Mouse (Mus musculus) myocyte (in vitro differentiated cells): Measurements from ENCODE around the gene Tfcp2. TPM values are rescaled to one million over a fixed set of nuclear protein-coding genes. Genes with fewer than 3 reads are reported as not detected.

Source experiments
- H3K27me3 ChIP-seq: one replicate; pipeline ENCODE4 v1.6.1; 2011; ENCODE audit not compliant: control insufficient read depth, insufficient read depth, insufficient read length
- H3K36me3 ChIP-seq: one replicate; pipeline ENCODE4 v1.6.1; 2011; ENCODE audit not compliant: control insufficient read depth, insufficient read depth
- H3K4me2 ChIP-seq: one replicate; pipeline ENCODE4 v1.6.1; 2011; ENCODE audit warnings: low read depth, control low read depth
- H3K4me3 ChIP-seq: one replicate; pipeline ENCODE4 v1.5.1; 2011; ENCODE audit warnings: mild to moderate bottlenecking, control low read depth, moderate library complexity
- H3K79me2 ChIP-seq: one replicate; pipeline ENCODE4 v1.6.1; 2011; ENCODE audit not compliant: control insufficient read depth, insufficient read depth
- H3ac ChIP-seq: one replicate; pipeline ENCODE4 v1.6.1; 2011; ENCODE audit not compliant: control insufficient read depth, insufficient read length
- CEBPB ChIP-seq: IDR thresholded peaks from 2 replicates; pipeline ENCODE4 v1.6.1; 2011; ENCODE audit warnings: mild to moderate bottlenecking, moderate library complexity; ENCODE audit not compliant: poor library complexity, insufficient read depth, severe bottlenecking
- E2F4 ChIP-seq: IDR thresholded peaks from one replicate; pipeline ENCODE4 v1.6.1; 2011; ENCODE audit warnings: mild to moderate bottlenecking, control low read depth, moderate library complexity; ENCODE audit not compliant: insufficient read depth
- MAX ChIP-seq: IDR thresholded peaks from one replicate; pipeline ENCODE4 v1.6.1; 2011; ENCODE audit warnings: low read depth, mild to moderate bottlenecking, control low read depth
- MYOD1 ChIP-seq, 3 experiments: IDR thresholded peaks; one replicate each; pipeline ENCODE4 v1.6.1; 2011; ENCODE audit warnings: control low read depth in 2 of 3, low read depth in 2 of 3, mild to moderate bottlenecking in 2 of 3, moderate library complexity in 1 of 3; ENCODE audit not compliant: insufficient read length in 2 of 3, control insufficient read depth in 1 of 3
- MYOG ChIP-seq, 3 experiments: IDR thresholded peaks; one replicate each; pipeline ENCODE4 v1.6.1; 2011; ENCODE audit warnings: control low read depth in 2 of 3, low read depth in 2 of 3, mild to moderate bottlenecking in 2 of 3; ENCODE audit not compliant: insufficient read length in 2 of 3, control insufficient read depth in 1 of 3, insufficient read depth in 1 of 3
- POLR2A ChIP-seq: IDR thresholded peaks from one replicate; pipeline ENCODE4 v1.6.1; 2011; ENCODE audit warnings: low read depth, mild to moderate bottlenecking, control low read depth, moderate library complexity; ENCODE audit not compliant: insufficient read length
- POLR2AphosphoS2 ChIP-seq: IDR thresholded peaks from one replicate; pipeline ENCODE4 v1.6.1; 2011; ENCODE audit warnings: low read depth, control low read depth; ENCODE audit not compliant: insufficient read length
- REST ChIP-seq: IDR thresholded peaks from one replicate; pipeline ENCODE4 v1.6.1; 2011; ENCODE audit warnings: mild to moderate bottlenecking, control low read depth, moderate library complexity; ENCODE audit not compliant: insufficient read depth, insufficient read length
- SRF ChIP-seq: IDR thresholded peaks from one replicate; pipeline ENCODE4 v1.6.1; 2011; ENCODE audit warnings: low read depth; ENCODE audit not compliant: control insufficient read depth, insufficient read length
- TCF12 ChIP-seq: IDR thresholded peaks from one replicate; pipeline ENCODE4 v1.6.1; 2011; ENCODE audit warnings: mild to moderate bottlenecking, control low read depth; ENCODE audit not compliant: poor library complexity, insufficient read depth, severe bottlenecking
- TCF3 ChIP-seq: IDR thresholded peaks from one replicate; pipeline ENCODE4 v1.6.1; 2011; ENCODE audit warnings: low read depth, control low read depth; ENCODE audit not compliant: insufficient read length
- USF1 ChIP-seq: IDR thresholded peaks from one replicate; pipeline ENCODE4 v1.6.1; 2011; ENCODE audit warnings: low read depth, mild to moderate bottlenecking, control low read depth, moderate library complexity
- polyA plus RNA-seq: library from polyadenylated mRNA; unstranded; fragments of >200 nt; fragmentation: generic; extraction: Trizol; gene quantifications from one replicate; pipeline ENCODE4 v1.2.1, GENCODE M21; 2012; ENCODE audit warnings: missing spikeins

Tfcp2 gene
- polyA plus RNA-seq, 1 experiment: 15.0 TPM

GRCm38 (mm10) chr15:100576392-100576791, 24.6 kb upstream of the Tfcp2 start:
- Histone ChIP-seq H3K4me3 (no peak overlapping the region), H3ac (no peak overlapping the region), H3K27me3 (no peaks in the 10 kb centered on the region), H3K36me3 (no peaks in the 10 kb centered on the region), H3K4me2 (no peak overlapping the region), H3K79me2 (no peaks in the 10 kb centered on the region)
- TF ChIP-seq MAX: no peak
- TF ChIP-seq POLR2A: no peak
- TF ChIP-seq MYOG (IDR thresholded peaks at IDR 0.05; ENCODE audit: control insufficient read depth in 1 of 3, insufficient read depth in 1 of 3, insufficient read length in 2 of 3, low read depth in 2 of 3): no peak
- TF ChIP-seq E2F4: no peak
- peak; percentile 66 for TF ChIP-seq USF1
- TF ChIP-seq MYOD1 (IDR thresholded peaks at IDR 0.05; ENCODE audit: control insufficient read depth in 1 of 3, insufficient read length in 2 of 3, low read depth in 2 of 3): no peak

GRCm38 (mm10) chr15:100575366-100575765, 23.6 kb upstream of the Tfcp2 start:
- TF ChIP-seq POLR2AphosphoS2 (no peak), TCF12 (no peak), CEBPB (no peak), REST (no peak), SRF (no peak), POLR2A (no peak), MYOG (IDR thresholded peaks at IDR 0.05; ENCODE audit: control insufficient read depth in 1 of 3, insufficient read depth in 1 of 3, insufficient read length in 2 of 3, low read depth in 2 of 3) (no peak), MAX (no peak), TCF3 (no peak), USF1 (no peak), E2F4 (no peak), MYOD1 (IDR thresholded peaks at IDR 0.05; ENCODE audit: control insufficient read depth in 1 of 3, insufficient read length in 2 of 3, low read depth in 2 of 3) (no peak)
- H3K79me2 ChIP-seq: no peaks in the 10 kb centered on the region
- H3K36me3 ChIP-seq: no peaks in the 10 kb centered on the region
- no peak overlapping the region for H3ac ChIP-seq
- H3K4me2 ChIP-seq: no peak overlapping the region
- H3K4me3 ChIP-seq: no peak overlapping the region
- H3K27me3 ChIP-seq: no peaks in the 10 kb centered on the region

GRCm38 (mm10) chr15:100574378-100574777, 22.6 kb upstream of the Tfcp2 start:
- Histone ChIP-seq H3K36me3 (no peaks in the 10 kb centered on the region), H3K27me3 (no peaks in the 10 kb centered on the region), H3ac (no peak overlapping the region), H3K79me2 (no peaks in the 10 kb centered on the region), H3K4me2 (no peak overlapping the region), H3K4me3 (no peak overlapping the region)
- TF ChIP-seq E2F4: no peak
- TF ChIP-seq CEBPB: no peak
- no peak for TF ChIP-seq MAX
- no peak for TF ChIP-seq MYOG (IDR thresholded peaks at IDR 0.05; ENCODE audit: control insufficient read depth in 1 of 3, insufficient read depth in 1 of 3, insufficient read length in 2 of 3, low read depth in 2 of 3)
- TF ChIP-seq USF1: no peak
- no peak for TF ChIP-seq MYOD1 (IDR thresholded peaks at IDR 0.05; ENCODE audit: control insufficient read depth in 1 of 3, insufficient read length in 2 of 3, low read depth in 2 of 3)
- TF ChIP-seq SRF: no peak
- TF ChIP-seq POLR2AphosphoS2: no peak
- no peak for TF ChIP-seq REST
- TF ChIP-seq TCF3: no peak
- TF ChIP-seq TCF12: no peak
- no peak for TF ChIP-seq POLR2A

- TF ChIP-seq TCF3 (no peak), POLR2AphosphoS2 (no peak), MYOG (IDR thresholded peaks at IDR 0.05; ENCODE audit: control insufficient read depth in 1 of 3, insufficient read depth in 1 of 3, insufficient read length in 2 of 3, low read depth in 2 of 3) (no peak), SRF (no peak), MAX (no peak), TCF12 (no peak), POLR2A (no peak), E2F4 (no peak), REST (no peak), USF1 (no peak), MYOD1 (IDR thresholded peaks at IDR 0.05; ENCODE audit: control insufficient read depth in 1 of 3, insufficient read length in 2 of 3, low read depth in 2 of 3) (no peak), CEBPB (no peak)
- Histone ChIP-seq H3K4me2 (no peak overlapping the region), H3K36me3 (no peaks in the 10 kb centered on the region), H3K79me2 (no peaks in the 10 kb centered on the region), H3K4me3 (no peak overlapping the region), H3K27me3 (no peaks in the 10 kb centered on the region), H3ac (no peak overlapping the region)
These were observed 22.1 kb upstream of the Tfcp2 start for GRCm38 (mm10) chr15:100573946-100574345.

- no peaks in the 10 kb centered on the region for H3K79me2 ChIP-seq
- no peak overlapping the region for H3ac ChIP-seq
- TF ChIP-seq REST (no peak), SRF (no peak), MAX (no peak), MYOG (IDR thresholded peaks at IDR 0.05; ENCODE audit: control insufficient read depth in 1 of 3, insufficient read depth in 1 of 3, insufficient read length in 2 of 3, low read depth in 2 of 3) (no peak), TCF12 (no peak), POLR2A (no peak)
- no peak overlapping the region for H3K4me3 ChIP-seq
- H3K36me3 ChIP-seq: no peaks in the 10 kb centered on the region
- no peak overlapping the region for H3K4me2 ChIP-seq
- peaks cover 15% of the 10 kb centered on the region for H3K27me3 ChIP-seq
These were observed 17.4 kb upstream of the Tfcp2 start for GRCm38 (mm10) chr15:100569239-100569638.
